8 mouse cellular contexts compared by ENCODE assay signal in the genomic region with DNA sequence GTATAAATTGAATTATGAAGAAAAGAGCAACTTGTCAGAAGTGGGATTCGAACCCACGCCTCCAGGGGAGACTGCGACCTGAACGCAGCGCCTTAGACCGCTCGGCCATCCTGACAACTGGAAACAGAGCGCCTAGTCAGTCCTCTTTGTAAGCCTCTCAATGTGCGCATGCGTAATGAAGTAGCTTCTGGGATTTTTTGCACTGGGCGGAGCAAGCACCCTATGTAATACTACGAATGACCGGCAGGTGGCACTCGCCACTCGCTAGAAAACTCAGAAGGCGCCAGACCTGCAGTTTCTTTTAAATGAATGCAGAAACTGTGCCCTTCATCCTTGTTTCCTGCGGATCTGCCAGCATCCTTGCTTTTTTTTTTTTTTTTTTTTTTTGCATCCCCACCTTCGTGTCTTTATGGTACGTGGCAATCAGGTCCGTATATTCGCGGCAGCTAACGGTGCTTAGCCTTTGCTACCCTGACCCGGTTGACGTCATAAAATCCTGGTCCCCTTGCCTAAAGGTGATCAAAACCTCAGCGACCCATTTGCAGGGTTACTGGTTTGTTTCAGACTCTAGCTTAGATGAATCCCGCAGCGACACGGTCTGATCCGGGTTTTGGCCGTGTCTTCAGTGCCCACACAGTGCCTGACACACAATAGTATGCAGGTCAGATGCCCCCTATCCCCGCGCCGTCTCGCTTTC. TPM values are rescaled to one million over a fixed set of nuclear protein-coding genes. Genes with fewer than 3 reads are reported as not detected.
DNase-seq lines count a peak whose midpoint lies in the region; ATAC-seq lines count a peak whose summit lies in the region.

No protein-coding gene starts in this region.

- under 1% methylated on average over 35 of the region's 35 CpGs for WGBS in hindbrain, embryonic 12.5 days

- peak; percentile 96 for DNase-seq in Muller cell, postnatal 12 days (ENCODE audit: inconsistent ontology term)
- DNase-seq in cerebellum, adult 9-11 months, result peak; percentile 97
- peak; percentile 95 to 100 for DNase-seq in frontal cortex, adult 2 months (ENCODE audit: extremely low spot score in 1 of 2, low spot score in 1 of 2)
- peak; percentile 99 to 100 for DNase-seq in layer of hippocampus, postnatal 14 days (ENCODE audit: low spot score in 2 of 2)
- DNase-seq in lung, postnatal 14 days, result peak; percentile 99
- peak; percentile 97 for DNase-seq in retina, adult 2 months (ENCODE audit: low read depth, low spot score)
- peak; percentile 92 to 97 for DNase-seq in thymus, postnatal 36 days

- H3K4me2 ChIP-seq in hindbrain, embryonic 12.5 days (replicated peaks), result peak overlapping the region; percentile 66

- H3K4me1 ChIP-seq in hindbrain, embryonic 12.5 days, result no peaks in the 10 kb centered on the region

- H3K4me3 ChIP-seq in hindbrain, embryonic 12.5 days, result peak overlapping the region; percentile 49

- peak; percentile 93 for ATAC-seq in hindbrain, embryonic 12.5 days (ENCODE audit: low FRiP score)

- no peaks in the 10 kb centered on the region for H3K36me3 ChIP-seq in hindbrain, embryonic 12.5 days

- no peaks in the 10 kb centered on the region for H3K9me3 ChIP-seq in hindbrain, embryonic 12.5 days (replicated peaks)

- H3K27me3 ChIP-seq in hindbrain, embryonic 12.5 days, result peaks cover 7% of the 10 kb centered on the region; the same call in 1 of the 2 replicates

- peak overlapping the region; percentile 62 for H3K9ac ChIP-seq in hindbrain, embryonic 12.5 days

- H3K27ac ChIP-seq in hindbrain, embryonic 12.5 days, result peak overlapping the region; percentile 68

RNA-seq across cellular contexts. Expression of a gene that starts 8.0 kb away (rescaled TPM):
- polyA plus RNA-seq in frontal cortex, adult 2 months (2012; rRNA removed), result 89.0 TPM in 2 replicates
- 0.25 and 0.41 TPM in 2 replicates for polyA plus RNA-seq in hindbrain, embryonic 12.5 days (2016; fragmentation: Nextera tagmentation; extraction: Ambion mirVana)
- 10 to 100 TPM; 60.7 to 66.1 TPM for total RNA-seq in layer of hippocampus, postnatal 14 days (2021)

RNA-seq across cellular contexts. Expression of a gene that starts 37.7 kb away (rescaled TPM):
- polyA plus RNA-seq in frontal cortex, adult 2 months (2012; rRNA removed), result 233 and 264 TPM in 2 replicates
- 205 and 223 TPM in 2 replicates for polyA plus RNA-seq in hindbrain, embryonic 12.5 days (2016; fragmentation: Nextera tagmentation; extraction: Ambion mirVana)
- 100 to 1,000 TPM; 152 to 167 TPM for total RNA-seq in layer of hippocampus, postnatal 14 days (2021)

RNA-seq across cellular contexts. Expression of a gene that starts 41.3 kb away (rescaled TPM):
- polyA plus RNA-seq in frontal cortex, adult 2 months (2012; rRNA removed), result 0.22 and 0.23 TPM in 2 replicates
- polyA plus RNA-seq in hindbrain, embryonic 12.5 days (2016; fragmentation: Nextera tagmentation; extraction: Ambion mirVana), result not detected in 2 replicates
- total RNA-seq in layer of hippocampus, postnatal 14 days (2021), result under 1 TPM; 0.17 to 0.18 TPM

Comparison
In these comparisons a context has a peak if more than half of its experiments do, and no peak if none do; other contexts are left out.
1. Peak in every context shown above with its lines: DNase-seq, ATAC-seq, H3K4me3 ChIP-seq and H3K27ac ChIP-seq.
2. RNA of a gene that starts 8.0 kb away (polyA plus RNA-seq): 89.0 TPM in frontal cortex, adult 2 months; 0.25 to 0.41 TPM in hindbrain, embryonic 12.5 days; every median in the first group is over 10 times any median in the second.